Mouse (Mus musculus): ENCODE data around the gene Mrps23.

The Mrps23 gene

DNA sequence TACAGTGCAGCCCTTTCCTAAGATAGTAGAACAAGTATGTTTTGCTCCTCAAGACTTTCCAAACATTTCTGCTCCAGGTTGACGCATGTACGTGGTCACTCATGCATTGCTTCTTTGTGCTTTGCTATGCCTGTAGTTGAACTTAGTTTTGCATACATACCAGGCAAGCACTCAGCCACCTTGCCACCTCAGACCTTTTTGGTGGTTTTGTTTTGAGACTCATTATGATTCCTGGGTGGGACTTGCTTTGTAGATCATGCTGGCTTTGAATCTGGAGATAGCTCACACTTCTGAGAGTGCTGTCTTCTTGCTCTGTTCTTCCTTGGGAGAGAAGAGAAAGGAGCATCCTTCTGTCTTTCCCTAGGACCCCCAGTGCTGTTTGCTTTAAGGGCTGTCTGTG is 3.5 kb downstream of the Mrps23 start:
- DNase-seq (ENCODE audit: extremely low read depth, low read depth, low spot score): no peak

DNA sequence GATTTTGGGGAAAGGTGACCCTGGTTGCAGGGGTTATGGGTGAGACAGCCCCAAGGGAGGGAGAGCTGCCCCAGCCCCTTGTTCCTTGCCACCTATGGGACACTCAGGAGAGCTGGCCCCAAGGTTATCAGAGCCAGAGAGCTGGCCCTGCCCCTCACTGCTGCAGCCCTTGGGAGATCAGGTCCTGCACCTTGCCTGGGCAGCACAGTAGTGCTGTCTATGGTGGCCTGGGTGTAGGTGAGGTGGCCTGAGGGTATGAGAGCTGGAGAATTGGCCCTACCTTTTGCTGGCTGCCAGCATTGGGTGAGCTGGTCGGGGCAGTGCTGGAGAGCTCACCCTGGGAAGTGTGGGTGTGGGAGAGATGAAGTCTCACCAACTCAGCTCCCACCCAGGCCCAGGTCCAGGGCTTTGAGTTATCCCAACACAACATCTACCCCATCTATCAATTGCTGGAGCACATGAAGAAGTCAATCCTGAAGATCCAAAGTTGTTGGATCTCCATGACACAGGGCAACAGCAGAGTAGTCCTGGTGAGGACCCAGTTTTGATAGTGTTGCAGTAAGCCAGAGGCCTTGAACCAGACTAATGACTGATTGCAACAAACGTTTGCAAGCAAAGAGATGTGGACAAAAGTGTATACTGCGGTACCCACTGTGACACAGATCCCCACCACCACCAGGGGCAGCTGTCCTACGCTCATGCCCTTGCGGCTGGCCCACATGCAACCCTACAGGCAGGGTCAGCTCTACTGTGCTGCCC is 7.8 kb downstream of the Mrps23 start:
- DNase-seq (ENCODE audit: extremely low read depth, low read depth, low spot score): no peak

DNA sequence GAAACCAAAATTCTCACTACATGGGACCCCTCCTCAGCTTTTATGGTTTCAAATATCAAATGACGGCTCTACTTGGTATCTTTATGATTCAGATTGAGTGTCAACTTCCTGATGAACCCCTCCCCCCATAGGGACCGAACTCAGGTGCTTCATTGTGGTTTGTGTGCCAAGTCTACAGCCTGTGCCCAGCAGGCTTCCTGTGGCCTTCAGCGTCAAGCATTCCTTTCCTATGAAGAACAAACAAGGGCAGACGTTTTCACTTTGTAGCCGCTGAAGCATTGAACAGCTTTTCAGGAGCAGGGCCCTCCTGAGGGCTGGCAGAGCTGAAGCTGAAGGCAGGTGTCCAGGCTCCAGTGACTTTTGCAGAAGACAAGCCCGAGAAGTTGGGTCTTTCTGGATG is 9.6 kb downstream of the Mrps23 start:
- DNase-seq (ENCODE audit: extremely low read depth, low read depth, low spot score): no peak

DNA sequence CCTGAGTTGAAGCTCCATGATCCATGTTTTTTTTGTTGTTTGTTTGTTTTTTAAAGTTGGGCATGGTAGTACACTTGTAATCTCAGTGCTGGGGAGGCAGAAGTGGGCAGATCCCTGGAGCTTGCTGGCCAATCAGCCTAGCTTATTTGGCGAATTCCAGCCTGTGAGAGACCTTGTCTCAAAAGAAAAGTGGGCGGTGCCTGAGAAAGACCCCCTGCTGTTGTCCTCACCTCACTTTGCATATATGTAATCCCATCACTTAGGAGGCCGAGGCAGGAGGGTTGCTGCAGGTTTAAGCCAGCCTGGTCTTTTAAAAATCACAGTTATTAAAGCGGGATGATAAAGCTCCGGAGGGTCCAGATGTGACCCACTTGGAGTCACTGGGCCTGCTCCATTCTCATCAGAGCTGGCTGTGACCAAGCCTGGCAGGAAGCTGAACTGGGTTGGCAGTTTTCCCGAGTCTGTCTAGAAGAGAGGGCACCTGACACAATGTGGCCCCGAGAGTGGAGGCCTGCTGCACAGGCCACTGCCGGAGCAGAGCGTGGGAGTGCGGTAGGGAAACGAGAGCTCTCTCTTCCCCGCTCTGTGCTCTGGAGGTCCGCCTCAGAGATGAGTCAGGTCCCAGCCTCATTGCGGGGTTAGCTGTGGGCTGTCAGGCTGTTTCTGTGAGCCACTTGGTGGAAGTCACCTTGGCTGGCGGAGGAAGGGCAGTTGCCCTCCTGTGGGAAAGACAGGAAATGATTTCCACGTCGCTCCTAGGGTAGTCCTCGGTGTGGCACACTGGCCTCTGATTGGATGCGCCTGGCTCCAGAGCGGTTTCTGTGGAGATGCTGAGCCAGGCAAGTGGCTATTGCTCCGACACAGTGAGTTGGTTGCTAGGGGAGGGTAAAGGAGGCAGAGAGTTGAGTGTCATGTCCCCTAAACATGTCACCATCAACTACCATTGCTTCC is 11.0 kb downstream of the Mrps23 start:
- no peak for DNase-seq (ENCODE audit: extremely low read depth, low read depth, low spot score)

DNA sequence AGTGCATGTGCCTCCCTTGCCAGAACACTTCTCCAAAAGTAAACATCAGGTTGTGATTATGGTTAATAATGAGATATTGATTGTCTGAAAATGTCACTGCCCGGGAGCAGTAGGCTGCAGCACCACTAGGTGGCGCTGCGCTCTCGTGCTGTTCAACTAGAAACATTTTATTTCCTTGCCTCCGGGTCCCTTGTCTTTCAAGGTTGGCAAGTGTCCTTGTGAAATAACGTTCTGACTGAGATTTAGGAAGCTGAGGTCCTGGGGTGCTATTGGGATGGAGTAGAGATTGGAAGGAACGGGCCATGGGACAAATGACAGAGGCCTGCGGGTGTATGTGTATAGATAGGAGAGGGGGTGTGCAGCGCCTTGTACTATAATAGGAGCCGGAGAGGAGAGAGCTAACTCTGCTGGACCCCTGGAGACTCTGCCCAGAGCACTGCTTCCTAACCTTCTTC is 12.1 kb downstream of the Mrps23 start:
- no peak for DNase-seq (ENCODE audit: extremely low read depth, low read depth, low spot score)

DNA sequence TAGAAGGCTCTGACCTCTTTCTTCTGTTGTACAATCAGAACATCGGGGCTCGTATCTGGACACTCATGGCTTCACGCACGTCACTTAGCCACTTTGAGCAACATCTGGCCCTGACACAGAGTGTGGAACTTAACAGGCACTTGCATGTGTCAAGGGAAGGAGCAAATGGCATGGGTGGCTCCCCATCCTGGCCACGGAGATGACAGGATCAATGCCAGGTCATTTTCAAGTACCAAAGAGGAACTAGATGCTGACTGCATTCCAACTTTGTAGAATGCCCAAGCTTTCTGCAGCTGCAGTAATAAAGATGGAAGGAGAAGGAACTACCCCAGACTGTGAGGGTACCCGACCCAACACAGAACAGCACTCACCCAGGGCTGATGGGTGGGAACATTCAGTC is 14.0 kb downstream of the Mrps23 start:
- no peak for DNase-seq (ENCODE audit: extremely low read depth, low read depth, low spot score)

DNA sequence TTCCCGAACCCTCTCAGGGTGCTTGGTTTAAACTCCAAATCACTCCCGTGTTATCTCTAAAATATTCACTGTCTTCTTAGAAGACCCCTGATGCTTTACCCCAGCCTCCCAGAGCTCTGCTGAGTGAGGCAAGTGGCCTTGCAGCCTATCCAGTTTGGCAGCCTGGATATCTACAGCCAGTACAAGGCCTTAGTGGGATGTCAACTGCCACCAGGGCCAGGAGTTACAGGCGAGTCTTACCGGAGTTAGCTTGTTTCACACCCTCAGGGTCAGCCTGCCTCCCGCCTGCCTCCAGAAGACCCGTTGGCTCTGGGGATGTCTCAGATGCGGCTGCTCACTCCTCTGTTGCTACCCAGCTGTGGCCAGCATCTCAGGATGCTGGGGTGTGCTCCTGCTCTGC is 14.4 kb downstream of the Mrps23 start:
- no peak for DNase-seq (ENCODE audit: extremely low read depth, low read depth, low spot score)

DNA sequence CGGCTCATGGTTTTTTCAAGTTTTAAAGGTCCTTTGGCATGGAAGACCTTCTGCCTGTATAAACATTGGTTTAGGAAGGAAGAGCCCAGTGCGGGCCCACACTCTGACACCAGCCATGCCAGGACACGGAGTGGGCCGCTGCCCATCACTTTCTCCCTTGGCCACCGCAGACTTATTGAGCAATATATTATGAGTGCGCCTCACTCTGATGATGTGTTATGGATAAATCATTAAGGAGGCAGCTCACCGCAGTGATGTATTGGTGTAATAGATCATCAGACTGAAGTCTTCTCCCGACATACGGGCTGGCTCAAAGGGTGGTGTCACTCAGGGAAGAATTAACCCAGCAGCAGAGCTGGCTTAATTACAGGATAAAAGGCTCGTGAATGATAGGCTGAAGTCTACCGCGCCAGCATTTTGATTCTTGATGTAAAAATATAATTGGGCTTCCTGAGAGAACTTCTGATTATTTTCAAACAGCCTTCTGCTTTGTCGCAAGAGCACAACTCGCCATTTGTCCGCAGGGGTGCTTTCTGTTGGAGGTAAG is 17.8 kb downstream of the Mrps23 start:
- DNase-seq (ENCODE audit: extremely low read depth, low read depth, low spot score): no peak

DNA sequence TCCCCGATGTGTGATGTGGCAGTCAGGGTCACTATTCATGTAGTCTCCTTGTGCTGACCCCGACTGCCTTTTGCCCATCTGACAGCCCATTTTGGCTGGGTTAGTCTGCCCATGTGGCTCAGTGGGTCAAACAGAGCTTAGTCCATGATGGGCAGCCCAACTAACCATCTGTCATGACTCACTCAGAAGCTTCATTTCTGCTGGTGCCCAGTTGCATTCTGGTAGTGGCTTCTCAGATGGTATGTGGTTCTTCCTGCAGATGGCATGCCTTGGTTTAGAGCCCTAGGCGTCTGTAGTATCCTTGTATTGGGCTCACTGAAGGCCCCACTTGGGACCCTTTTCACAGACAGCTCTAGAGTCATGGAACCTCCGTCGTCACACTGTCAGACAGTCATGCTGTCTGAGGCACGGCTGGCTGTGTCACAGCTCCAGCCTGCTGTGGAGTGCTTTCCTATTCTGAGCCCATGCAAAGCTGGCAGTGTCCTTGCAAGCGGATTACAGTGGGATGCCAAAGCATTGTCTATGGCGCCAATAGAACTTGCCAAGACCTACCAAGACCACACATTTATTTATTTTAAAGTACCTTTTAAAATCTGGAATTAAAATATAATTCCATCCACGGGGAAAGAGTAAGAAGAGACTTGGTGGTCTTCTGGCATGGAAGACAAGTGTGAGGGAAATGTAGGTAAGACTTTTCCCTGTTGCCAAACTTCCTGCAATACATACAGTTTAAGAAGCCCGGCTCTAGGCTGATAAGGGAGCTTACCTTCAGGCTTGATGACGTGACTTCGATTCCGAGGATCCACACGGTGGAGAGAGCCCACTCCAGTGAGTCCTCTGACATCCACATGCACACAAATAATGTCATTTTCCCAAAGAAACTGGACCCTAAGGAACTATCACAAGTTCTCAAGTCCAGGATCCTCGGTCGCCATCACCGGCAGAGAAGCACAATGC is 23.1 kb downstream of the Mrps23 start:
- DNase-seq (ENCODE audit: extremely low read depth, low read depth, low spot score): no peak

DNA sequence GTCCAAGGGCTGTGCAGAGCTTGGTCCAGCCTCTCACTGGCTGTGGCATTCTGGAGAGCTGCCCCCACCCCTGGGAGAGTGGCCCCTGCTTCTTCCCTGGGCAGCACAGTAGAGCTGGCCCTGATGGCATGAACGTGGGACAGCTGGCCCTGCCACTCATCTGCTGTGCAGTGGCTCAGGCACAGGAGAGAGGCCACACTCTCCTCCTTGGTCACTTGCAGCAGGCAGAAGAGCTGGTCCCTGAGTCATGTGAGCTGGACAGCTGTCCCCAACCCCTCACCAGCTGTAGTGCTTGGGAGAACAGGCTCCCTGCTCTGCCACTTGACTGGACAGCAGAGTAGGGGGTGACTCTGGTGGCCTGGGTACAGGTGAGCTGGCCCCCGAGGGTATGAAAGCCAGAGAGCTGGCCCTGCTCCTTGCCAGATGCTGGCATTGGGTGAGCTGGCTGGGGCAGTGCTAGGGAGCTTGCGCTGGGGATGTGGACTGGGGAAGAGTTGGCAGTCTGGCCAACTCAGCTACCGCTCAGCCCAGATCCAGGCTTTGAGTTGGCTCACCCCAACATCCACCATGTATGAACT is 27.1 kb downstream of the Mrps23 start:
- no peak for DNase-seq (ENCODE audit: extremely low read depth, low read depth, low spot score)

DNA sequence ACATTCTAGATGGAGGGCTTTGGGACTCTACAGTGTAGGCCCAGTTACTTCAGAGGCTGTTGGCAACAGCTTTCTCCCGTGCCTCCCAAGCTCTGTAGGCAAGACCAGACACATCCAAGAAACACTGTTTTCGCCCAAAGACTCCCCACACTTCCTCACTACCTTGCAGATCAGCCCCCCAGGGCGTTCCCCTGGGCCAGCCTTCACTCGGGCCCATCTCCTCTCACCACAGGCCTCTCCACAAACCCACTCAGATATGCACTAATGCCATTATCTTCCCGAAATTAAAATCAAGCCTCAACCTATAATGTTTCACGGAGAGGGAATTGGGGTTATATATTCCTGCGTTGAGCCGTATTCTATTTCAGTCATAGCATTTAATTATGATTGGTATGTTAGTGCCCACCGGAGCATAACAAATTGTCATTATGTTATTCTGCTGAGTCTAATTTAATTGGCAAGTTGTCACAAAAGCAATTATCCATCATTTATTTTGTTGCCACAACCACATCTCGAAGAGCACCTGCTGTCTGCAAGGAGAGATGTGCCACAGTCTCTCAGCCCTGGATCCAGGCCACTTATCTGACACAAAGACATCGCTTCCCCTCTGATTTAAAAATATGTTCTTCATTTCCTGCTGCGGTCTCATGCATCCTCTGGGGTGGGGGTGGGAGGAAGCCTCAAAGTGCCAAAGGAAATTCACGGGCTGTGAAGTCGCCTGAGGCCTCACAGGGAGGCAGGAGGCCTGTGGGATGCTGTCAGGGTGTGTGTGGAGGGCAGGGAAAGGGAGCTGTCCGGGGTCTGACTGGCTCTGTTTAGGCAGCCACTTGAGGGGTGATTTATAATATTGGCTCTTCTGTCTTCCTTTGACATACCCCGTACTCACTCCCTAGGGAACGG is 29.6 kb downstream of the Mrps23 start:
- DNase-seq (ENCODE audit: extremely low read depth, low read depth, low spot score): no peak

DNA sequence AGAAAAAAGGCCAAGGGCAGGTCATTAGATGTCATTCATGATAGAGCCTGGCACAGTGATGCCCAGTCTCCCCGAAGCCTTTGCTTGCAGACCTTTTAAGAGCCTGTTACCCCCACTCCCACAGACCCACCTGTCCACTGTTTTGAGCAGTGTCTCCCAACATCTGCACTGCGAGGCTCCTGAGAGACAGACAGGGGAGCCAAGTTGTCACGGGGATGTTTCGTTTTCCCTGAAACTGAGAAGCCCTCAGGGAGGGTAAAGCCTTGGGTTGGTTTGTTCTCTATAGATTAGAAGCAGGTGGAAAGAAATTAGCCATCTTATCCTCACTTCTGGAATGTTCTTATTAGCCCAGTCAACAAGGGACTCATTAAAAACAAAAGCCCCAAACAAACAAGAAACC is 30.6 kb downstream of the Mrps23 start:
- DNase-seq (ENCODE audit: extremely low read depth, low read depth, low spot score): no peak

DNA sequence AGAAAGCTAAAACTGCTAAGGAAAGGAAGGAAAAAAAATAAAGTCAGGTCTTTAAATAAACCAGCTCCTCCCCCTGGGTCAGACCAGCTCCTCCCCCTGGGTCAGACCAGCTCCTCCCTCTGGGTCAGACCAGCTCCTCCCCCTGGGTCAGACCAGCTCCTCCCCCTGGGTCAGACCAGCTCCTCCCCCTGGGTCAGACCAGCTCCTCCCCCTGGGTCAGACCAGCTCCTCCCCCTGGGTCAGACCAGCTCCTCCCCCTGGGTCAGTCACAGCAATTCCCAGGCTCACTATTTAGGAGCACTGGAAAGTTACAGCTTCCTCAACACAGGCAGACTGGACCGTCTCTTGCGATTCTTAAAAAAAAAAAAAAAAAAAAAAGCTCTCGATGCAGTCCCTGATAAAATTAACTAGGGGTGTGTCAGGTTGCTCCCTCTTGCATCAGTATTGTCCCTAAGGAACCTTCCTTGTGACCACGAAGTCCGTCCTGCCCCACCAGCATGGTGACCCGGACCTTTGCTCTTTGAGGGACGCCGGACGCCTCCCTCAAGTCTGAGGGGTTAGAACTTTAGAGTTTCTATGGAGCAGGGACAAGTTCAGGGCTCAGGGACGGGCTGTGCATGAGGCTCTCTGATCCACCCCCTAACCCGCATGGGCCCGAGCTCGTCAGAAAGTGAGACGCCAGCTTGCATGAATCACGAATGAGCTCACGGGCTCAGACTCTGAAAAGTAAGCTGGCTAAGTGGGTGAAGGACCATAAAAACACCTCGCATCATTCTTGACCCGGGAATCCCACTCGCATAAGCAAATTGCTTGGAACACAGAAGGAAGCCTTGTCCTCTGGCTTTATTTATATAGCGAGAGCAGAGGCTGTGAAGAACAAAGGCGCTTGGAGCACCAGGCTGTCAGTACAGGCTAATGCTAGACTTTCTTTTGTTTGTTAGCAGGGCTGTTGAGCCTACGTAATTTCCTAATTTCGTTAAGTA is 31.3 kb downstream of the Mrps23 start:
- DNase-seq (ENCODE audit: extremely low read depth, low read depth, low spot score): no peak

DNA sequence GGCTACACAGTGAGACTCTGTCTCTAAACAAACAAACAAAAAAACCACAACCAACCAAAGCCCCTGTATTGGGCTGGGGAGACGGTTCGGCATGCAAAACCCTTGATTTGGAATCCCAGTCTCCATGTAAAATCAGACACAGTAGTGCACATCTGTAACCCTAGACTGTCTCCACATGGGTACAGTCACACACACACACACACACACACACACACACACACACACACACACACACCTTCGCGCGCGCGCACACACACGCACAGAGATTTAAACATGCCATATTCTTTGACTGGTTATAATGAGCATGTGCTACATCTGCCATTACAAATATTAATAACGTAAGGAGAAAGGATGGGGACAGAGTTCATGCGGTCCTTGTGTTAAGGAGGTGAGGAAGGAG is 36.1 kb downstream of the Mrps23 start:
- DNase-seq (ENCODE audit: extremely low read depth, low read depth, low spot score): no peak

DNA sequence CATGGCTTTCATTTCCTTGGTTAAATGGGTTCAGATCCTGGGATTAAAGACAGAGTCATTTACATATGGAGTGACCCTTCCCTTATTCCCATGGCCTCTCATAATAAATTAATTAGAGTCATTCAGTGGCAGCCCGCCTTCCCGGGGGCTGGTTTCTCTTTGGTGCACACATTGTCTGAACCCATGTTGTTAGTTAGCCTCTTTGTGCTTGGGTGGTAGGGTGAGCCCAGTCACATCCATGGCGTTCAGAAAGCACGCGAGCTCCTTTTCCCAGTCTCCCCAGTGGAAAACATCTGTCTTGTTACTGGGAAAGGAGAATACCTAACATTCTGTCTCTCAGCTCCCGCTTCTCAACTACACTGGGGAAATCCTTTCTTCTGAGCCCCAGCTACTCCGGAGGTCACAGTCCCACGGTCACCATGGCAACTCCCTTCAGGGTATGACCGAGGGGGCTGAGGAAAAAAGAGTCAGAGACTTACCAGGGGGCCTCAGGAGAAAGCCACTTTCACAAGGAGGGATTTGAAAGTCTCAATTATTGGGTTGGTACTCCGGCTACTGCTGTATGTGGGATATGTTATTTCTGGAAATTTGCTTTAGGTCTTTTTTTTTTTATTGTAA is 36.7 kb downstream of the Mrps23 start:
- DNase-seq (ENCODE audit: extremely low read depth, low read depth, low spot score): no peak

DNA sequence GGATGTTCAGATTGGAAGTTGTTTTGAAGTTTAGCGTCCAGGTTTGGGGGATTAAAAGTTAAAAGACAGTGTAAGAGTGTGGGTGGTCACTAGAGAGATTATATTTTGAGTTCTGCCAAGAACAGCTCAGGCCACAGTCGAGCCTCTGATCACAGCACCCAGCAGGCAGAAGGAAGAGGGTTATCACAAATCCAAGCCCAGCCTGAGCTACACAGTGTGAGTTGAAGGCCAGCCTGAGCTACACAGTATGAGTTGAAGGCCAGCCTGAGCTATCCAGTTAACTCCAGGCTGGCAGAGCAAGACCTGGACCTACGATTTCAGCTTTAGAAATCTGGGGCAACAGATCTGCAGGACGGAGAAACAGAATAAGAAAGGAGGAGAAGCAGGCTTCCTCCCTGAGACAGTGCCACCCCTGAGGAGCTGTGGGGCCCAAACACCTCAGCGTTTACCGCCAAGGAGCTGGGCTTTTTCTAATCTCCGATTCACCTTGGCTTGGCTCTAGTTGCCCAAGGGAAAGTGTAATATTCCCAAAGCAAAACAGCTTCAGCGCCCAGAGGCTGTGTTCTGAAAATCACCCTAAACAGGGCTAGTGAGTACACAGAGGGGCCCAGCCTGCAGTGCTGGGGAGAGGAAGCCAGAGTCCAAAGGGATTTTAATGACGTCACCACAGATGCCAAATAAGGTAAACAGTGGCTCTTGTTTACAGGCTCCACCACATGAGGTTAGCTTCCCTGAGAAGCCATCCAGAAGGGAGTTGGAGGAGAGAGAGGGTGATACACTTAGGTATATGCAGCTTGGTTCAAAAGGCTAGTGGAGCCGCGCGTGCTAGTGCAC is 37.5 kb downstream of the Mrps23 start:
- no peak for DNase-seq (ENCODE audit: extremely low read depth, low read depth, low spot score)

All from fat pad, adult 2 months (tissue).